Mouse (Mus musculus) cerebellum, adult 11 months (tissue): ENCODE results near the gene Gm49711.
A peak's percentile ranks its signal among the peaks of the same experiment; 100 is the strongest.
"Not testable (repeated sequence)": the region's sequence is repeated elsewhere in the genome, so short reads cannot be mapped to it uniquely, and the experiment has no call there.

Source experiments
- DNase-seq: peaks from one replicate; pipeline ENCODE4 v3.0.0; 2022

Gene Gm49711

GRCm38 (mm10) chr16:92064801-92065200 lies 6.7 kb downstream of the Gm49711 start:
- no peak for DNase-seq

- no peak for DNase-seq
Measured at GRCm38 (mm10) chr16:92070338-92070737, 12.2 kb downstream of the Gm49711 start.

GRCm38 (mm10) chr16:92076797-92077196 lies 18.7 kb downstream of the Gm49711 start:
- no peak for DNase-seq

- DNase-seq = no peak
Measured at GRCm38 (mm10) chr16:92083771-92084453, 25.8 kb downstream of the Gm49711 start.

GRCm38 (mm10) chr16:92089225-92089624 lies 31.1 kb downstream of the Gm49711 start:
- DNase-seq = no peak

- no peak for DNase-seq
Measured at GRCm38 (mm10) chr16:92091876-92092275, 33.8 kb downstream of the Gm49711 start.

- no peak for DNase-seq
Measured at GRCm38 (mm10) chr16:92098351-92099051, 40.4 kb downstream of the Gm49711 start.

GRCm38 (mm10) chr16:92099598-92099997 lies 41.5 kb downstream of the Gm49711 start:
- DNase-seq = no peak

GRCm38 (mm10) chr16:92100111-92100510 lies 42.0 kb downstream of the Gm49711 start:
- no peak for DNase-seq

- no peak for DNase-seq
Measured at GRCm38 (mm10) chr16:92102115-92102514, 44.0 kb downstream of the Gm49711 start.

GRCm38 (mm10) chr16:92102931-92103330 lies 44.8 kb downstream of the Gm49711 start:
- DNase-seq = not testable (repeated sequence)

GRCm38 (mm10) chr16:92103572-92104331 lies 45.6 kb downstream of the Gm49711 start:
- no peak for DNase-seq

- no peak for DNase-seq
Measured at GRCm38 (mm10) chr16:92104332-92104590, 46.1 kb downstream of the Gm49711 start.

- DNase-seq = no peak
Measured at GRCm38 (mm10) chr16:92104951-92105350, 46.8 kb downstream of the Gm49711 start.

GRCm38 (mm10) chr16:92105631-92106030 lies 47.5 kb downstream of the Gm49711 start:
- no peak for DNase-seq

GRCm38 (mm10) chr16:92107346-92107745 lies 49.2 kb downstream of the Gm49711 start:
- no peak for DNase-seq

- DNase-seq = peak; percentile 45
Measured at GRCm38 (mm10) chr16:92114706-92115241, 56.7 kb downstream of the Gm49711 start.

- peak; percentile 50 for DNase-seq
Measured at GRCm38 (mm10) chr16:92115611-92116421, 57.7 kb downstream of the Gm49711 start.

- DNase-seq = no peak
Measured at GRCm38 (mm10) chr16:92117337-92118209, 59.5 kb downstream of the Gm49711 start.

GRCm38 (mm10) chr16:92119013-92119515 lies 60.9 kb downstream of the Gm49711 start:
- no peak for DNase-seq

GRCm38 (mm10) chr16:92120899-92121531 lies 62.9 kb downstream of the Gm49711 start:
- no peak for DNase-seq
